24 mouse cellular contexts compared by ENCODE assay signal in the genomic region with DNA sequence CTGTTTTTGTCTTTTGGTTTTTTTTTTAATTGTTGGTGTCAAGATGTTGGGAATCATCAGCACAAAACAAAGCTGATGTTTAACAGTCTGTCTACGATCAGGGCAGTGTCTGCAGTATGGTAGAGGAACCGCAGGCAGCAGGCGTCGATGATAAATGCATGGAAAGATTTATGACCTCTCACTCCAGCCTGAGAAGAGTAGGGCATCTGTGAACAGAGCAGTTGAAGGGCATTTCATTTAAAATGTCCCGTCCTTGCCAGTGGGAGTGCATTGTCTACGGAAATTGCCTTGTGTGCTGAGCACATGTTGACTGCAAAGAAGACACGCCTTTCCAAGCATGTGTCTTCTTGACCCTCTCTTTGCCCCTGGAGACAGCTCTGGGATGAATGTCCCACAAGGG.
DNase-seq lines count a peak whose midpoint lies in the region; ATAC-seq lines count a peak whose summit lies in the region.
"Had no signal": no experiment of that assay in that cellular context is flagged by ENCODE, and none has a peak within 500 bp of the region (broad histone marks: within the 10 kb centered on the region; RNA-seq: fewer than 3 reads in every experiment).

No protein-coding gene starts in this region.

- no peaks in the 10 kb centered on the region for H3K36me3 ChIP-seq in neural tube, embryonic 14.5 days (ENCODE audit: control insufficient read depth, insufficient read depth, low read length)
- H3K36me3 ChIP-seq: forebrain, embryonic 10.5 days; hindbrain, embryonic 10.5 days; hindbrain, embryonic 13.5 days; intestine, embryonic 15.5 days had no signal

- H3K9ac ChIP-seq in neural tube, embryonic 14.5 days (replicated peaks; ENCODE audit: low read depth, low read length), result no peak overlapping the region
- H3K9ac ChIP-seq: forebrain, embryonic 13.5 days; hindbrain, embryonic 13.5 days; intestine, embryonic 15.5 days had no signal

- 9% methylated on average over 7 of the region's 7 CpGs for WGBS in neural tube, embryonic 14.5 days

- H3K4me1 ChIP-seq in neural tube, embryonic 14.5 days (ENCODE audit: control insufficient read depth, insufficient read depth, low read length), result 0 out of 2 replicates have a peak, but pooled peaks cover 3% of the 10 kb centered on the region
- H3K4me1 ChIP-seq: forebrain, embryonic 13.5 days; intestine, embryonic 15.5 days had no signal

- intact Hi-C loops in heart, postnatal 14 days (cut with DNase I), result no loop called here

- no peak overlapping the region for H3K4me2 ChIP-seq in neural tube, embryonic 14.5 days (ENCODE audit: low read depth, low read length)
- H3K4me2 ChIP-seq: forebrain, embryonic 13.5 days; heart, embryonic 11.5 days; hindbrain, embryonic 13.5 days; intestine, embryonic 15.5 days had no signal

- peak overlapping the region; percentile 10; the same call in 1 of the 2 replicates for H3K27ac ChIP-seq in neural tube, embryonic 14.5 days (ENCODE audit: low read depth, low read length)
- H3K27ac ChIP-seq: forebrain, embryonic 10.5 days; forebrain, embryonic 13.5 days; gastrocnemius, adult 2 months; hindbrain, embryonic 10.5 days; hindbrain, embryonic 13.5 days; intestine, embryonic 15.5 days had no signal

- DNase-seq in embryo, embryonic 10.5 days (ENCODE audit: low spot score), result peak; percentile 29
- no peak for DNase-seq in embryo, embryonic 11 days
- DNase-seq in neural tube, embryonic 10.5 days (ENCODE audit: extremely low spot score, low spot score), result no peak
- peak; percentile 68 for DNase-seq in mesoderm, embryonic 11.5 days (ENCODE audit: low read depth, low spot score)
- DNase-seq in heart, postnatal 14 days, result no peak
- DNase-seq: cerebellum, adult 11 months; cerebellum, adult 2 months; cerebellum, adult 9-11 months; cerebellum, postnatal 25 days; gastrocnemius, adult 2 months; gastrocnemius, postnatal 14 days; heart, adult 11 months; heart, postnatal 36 days had no signal

- no peaks in the 10 kb centered on the region for H3K9me3 ChIP-seq in neural tube, embryonic 14.5 days (ENCODE audit: control insufficient read depth, low read length)
- H3K9me3 ChIP-seq: forebrain, embryonic 10.5 days; forebrain, embryonic 13.5 days; hindbrain, embryonic 10.5 days; hindbrain, embryonic 13.5 days; intestine, embryonic 15.5 days had no signal

- no peak overlapping the region for H3K4me3 ChIP-seq in neural tube, embryonic 14.5 days (ENCODE audit: low read depth, low read length)
- H3K4me3 ChIP-seq: forebrain, embryonic 10.5 days; forebrain, embryonic 13.5 days; gastrocnemius, adult 2 months; hindbrain, embryonic 10.5 days; hindbrain, embryonic 13.5 days; intestine, embryonic 15.5 days had no signal

- H3K27me3 ChIP-seq in neural tube, embryonic 14.5 days (ENCODE audit: control insufficient read depth, insufficient read depth, low read length), result no peaks in the 10 kb centered on the region
- H3K27me3 ChIP-seq: forebrain, embryonic 13.5 days; intestine, embryonic 15.5 days had no signal

- no peak for ATAC-seq in neural tube, embryonic 14.5 days (ENCODE audit: low read depth)
- ATAC-seq: activated CD4-positive, CD25-positive, alpha-beta regulatory T cell, adult 4 months; CD4-positive, CD25-positive, alpha-beta regulatory T cell, adult 4 months; forebrain, embryonic 13.5 days; forebrain, embryonic 16.5 days; hindbrain, embryonic 16.5 days; intestine, embryonic 15.5 days had no signal

Comparison
In these comparisons a context has a peak if more than half of its experiments do, and no peak if none do; other contexts are left out.
1. DNase-seq: peak in embryo, embryonic 10.5 days (single experiment) and mesoderm, embryonic 11.5 days (single experiment); none in embryo, embryonic 11 days (single experiment), neural tube, embryonic 10.5 days (single experiment) and heart, postnatal 14 days (0 of 2).